Mouse (Mus musculus) heart, adult 9 months (tissue): ENCODE measurements at regions not wholly inside any gene's neighbourhood (a gene's known extent, or its start where the extent isn't known, plus 50 kb on each side); places are given as distances from the start of the nearest gene placed in this dataset.

ENCODE experiments used
- DNase-seq, 2 experiments: peaks; one replicate each; pipeline ENCODE4 v3.0.0; 2022; ENCODE audit warnings: low spot score in 2 of 2

- no peak for DNase-seq
Observed at GRCm38 (mm10) chr11:24795510-24796211, 717.8 kb downstream of the Bcl11a start.

GRCm38 (mm10) chr11:24804623-24805023, 726.8 kb downstream of the Bcl11a start:
- DNase-seq, result no peak

DNA sequence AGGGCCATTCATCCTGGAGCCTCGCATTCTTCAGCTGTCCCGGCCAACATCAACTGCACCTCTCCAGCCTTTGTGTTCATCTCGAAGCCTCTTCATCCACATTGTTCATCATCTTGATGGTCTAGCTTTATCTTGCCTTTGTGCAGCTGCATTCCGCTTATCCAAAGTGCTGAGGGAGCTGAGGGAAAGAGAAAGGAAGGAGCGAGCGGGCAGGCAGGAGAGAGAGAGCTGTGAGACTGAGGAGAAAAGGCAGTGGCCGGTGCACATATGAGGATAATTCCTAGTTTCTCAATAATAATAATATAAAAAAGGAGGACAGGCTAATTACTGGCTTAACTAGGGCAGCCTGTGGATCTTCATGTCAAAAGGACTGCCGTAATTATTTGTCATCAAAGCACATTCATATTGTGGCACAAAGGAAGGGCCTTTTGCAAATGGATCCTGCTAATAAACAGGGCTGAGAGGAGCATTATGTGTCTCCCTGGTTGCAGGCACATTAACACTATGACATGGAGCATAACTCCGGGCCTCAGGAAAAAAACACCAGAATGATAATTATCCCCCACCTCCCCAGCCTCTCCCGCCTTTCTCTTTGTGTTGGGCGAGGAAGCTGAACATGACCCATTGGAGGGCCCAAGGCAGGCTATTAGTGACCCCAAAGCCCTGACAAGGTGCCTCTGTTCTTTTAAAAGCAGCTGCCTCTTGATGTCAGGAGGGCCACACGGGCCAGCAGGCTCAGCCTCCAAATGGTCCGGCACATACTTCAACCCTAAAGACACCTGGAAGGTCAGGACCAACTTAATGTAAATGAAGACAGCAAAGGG, 751.9 kb downstream of the Bcl11a start:
- no peak for DNase-seq

- DNase-seq, result no peak
Observed at GRCm38 (mm10) chr11:24830484-24830883, 752.6 kb downstream of the Bcl11a start.

- DNase-seq, result no peak
Observed at GRCm38 (mm10) chr11:24843839-24844738, 766.2 kb downstream of the Bcl11a start.

DNA sequence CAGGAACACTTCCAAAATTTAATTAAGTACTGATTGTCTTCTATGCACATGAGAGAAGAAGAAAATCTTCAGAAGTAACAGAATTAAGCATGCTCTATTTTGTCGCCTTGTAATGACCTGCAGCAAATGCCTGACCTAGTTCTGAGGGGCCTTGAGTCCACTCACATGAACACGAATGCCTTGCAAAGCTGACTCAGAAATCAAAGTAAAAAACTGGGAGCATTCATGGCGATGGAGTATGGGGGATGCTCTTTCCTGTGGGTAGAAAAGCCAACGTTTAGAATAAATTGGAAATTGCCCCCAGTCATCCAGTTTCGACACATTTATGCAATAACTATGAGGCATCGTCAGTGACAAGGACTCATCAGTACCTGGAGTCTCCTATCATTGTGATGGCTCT, 779.1 kb downstream of the Bcl11a start:
- no peak for DNase-seq

- DNase-seq, result no peak
Observed at GRCm38 (mm10) chr11:24864637-24865036, 786.8 kb downstream of the Bcl11a start.

DNA sequence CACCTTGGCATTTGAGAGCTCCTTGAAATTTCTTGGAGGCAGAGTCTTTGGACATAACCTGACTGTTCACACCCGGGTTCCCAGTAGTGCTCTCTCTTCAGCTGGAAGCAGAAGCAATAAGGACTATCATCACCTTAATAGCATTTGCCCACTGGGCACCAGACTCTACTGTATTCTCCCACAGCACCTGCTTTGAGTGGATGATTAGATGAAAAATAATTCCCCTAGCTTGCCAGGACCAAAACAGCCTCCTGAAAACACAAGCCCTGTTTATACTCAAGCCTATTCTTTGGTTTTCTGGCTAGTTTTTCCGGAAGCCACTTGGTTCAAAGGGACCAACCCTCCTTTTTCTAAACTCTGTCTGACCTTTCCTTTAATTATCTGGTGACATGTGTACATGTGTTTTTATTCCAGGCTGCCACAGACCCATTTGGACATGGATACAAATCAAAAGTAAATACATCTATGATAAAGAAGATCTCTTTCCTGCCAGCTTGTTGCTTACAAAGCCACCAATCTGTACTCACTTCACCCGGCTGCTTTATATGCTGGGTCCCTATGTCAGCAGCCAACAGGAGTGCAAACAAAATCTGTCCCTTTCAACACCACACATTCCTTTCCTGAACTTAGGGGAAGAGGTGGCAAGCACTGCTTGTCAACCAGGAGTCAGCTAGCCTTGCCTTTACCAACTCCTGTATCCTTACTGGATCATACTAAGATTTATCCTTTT, 787.4 kb downstream of the Bcl11a start:
- no peak for DNase-seq
